Mouse (Mus musculus): ENCODE results near the gene Lrmda.
A peak's percentile ranks its signal among the peaks of the same experiment; 100 is the strongest.
"Not testable (repeated sequence)": the region's sequence is repeated elsewhere in the genome, so short reads cannot be mapped to it uniquely, and the experiment has no call there.

The Lrmda gene

GRCm38 (mm10) chr14:22800871-22801636 lies 781.5 kb downstream of the Lrmda start:
- no peak for DNase-seq (ENCODE audit: low spot score)

GRCm38 (mm10) chr14:22801714-22802113 lies 782.2 kb downstream of the Lrmda start:
- DNase-seq (ENCODE audit: low spot score): not testable (repeated sequence)

GRCm38 (mm10) chr14:22807324-22807723 lies 787.8 kb downstream of the Lrmda start:
- DNase-seq (ENCODE audit: low spot score): no peak

GRCm38 (mm10) chr14:22807726-22808594 lies 788.4 kb downstream of the Lrmda start:
- DNase-seq (ENCODE audit: low spot score): no peak

- DNase-seq (ENCODE audit: low spot score): peak; percentile 14
These were observed 789.2 kb downstream of the Lrmda start for GRCm38 (mm10) chr14:22808595-22809166.

GRCm38 (mm10) chr14:22809229-22809628 lies 789.7 kb downstream of the Lrmda start:
- peak; percentile 35 for DNase-seq (ENCODE audit: low spot score)

GRCm38 (mm10) chr14:22810531-22810930 lies 791.0 kb downstream of the Lrmda start:
- no peak for DNase-seq (ENCODE audit: low spot score)

GRCm38 (mm10) chr14:22812824-22813223 lies 793.3 kb downstream of the Lrmda start:
- no peak for DNase-seq (ENCODE audit: low spot score)

- no peak for DNase-seq (ENCODE audit: low spot score)
These were observed 793.9 kb downstream of the Lrmda start for GRCm38 (mm10) chr14:22813389-22813788.

GRCm38 (mm10) chr14:22814811-22815345 lies 795.4 kb downstream of the Lrmda start:
- DNase-seq (ENCODE audit: low spot score): no peak

- DNase-seq (ENCODE audit: low spot score): no peak
These were observed 798.1 kb downstream of the Lrmda start for GRCm38 (mm10) chr14:22817346-22818201.

GRCm38 (mm10) chr14:22818202-22818530 lies 798.7 kb downstream of the Lrmda start:
- no peak for DNase-seq (ENCODE audit: low spot score)

GRCm38 (mm10) chr14:22822942-22823341 lies 803.4 kb downstream of the Lrmda start:
- no peak for DNase-seq (ENCODE audit: low spot score)

GRCm38 (mm10) chr14:22826825-22827224 lies 807.3 kb downstream of the Lrmda start:
- no peak for DNase-seq (ENCODE audit: low spot score)

GRCm38 (mm10) chr14:22837058-22837457 lies 817.5 kb downstream of the Lrmda start:
- DNase-seq (ENCODE audit: low spot score): no peak

GRCm38 (mm10) chr14:22841136-22841535 lies 821.6 kb downstream of the Lrmda start:
- DNase-seq (ENCODE audit: low spot score): no peak

- DNase-seq (ENCODE audit: low spot score): no peak
These were observed 824.5 kb downstream of the Lrmda start for GRCm38 (mm10) chr14:22844006-22844405.

- DNase-seq (ENCODE audit: low spot score): no peak
These were observed 825.9 kb downstream of the Lrmda start for GRCm38 (mm10) chr14:22845401-22845800.

GRCm38 (mm10) chr14:22847011-22847786 lies 827.7 kb downstream of the Lrmda start:
- no peak for DNase-seq (ENCODE audit: low spot score)

GRCm38 (mm10) chr14:22849108-22849507 lies 829.6 kb downstream of the Lrmda start:
- no peak for DNase-seq (ENCODE audit: low spot score)

GRCm38 (mm10) chr14:22860631-22861030 lies 841.1 kb downstream of the Lrmda start:
- no peak for DNase-seq (ENCODE audit: low spot score)
